Comparison of ENCODE assay signal across 25 mouse cellular contexts in genomic region chr4:97795957-97796356, GRCm38 (mm10). TPM values are rescaled to one million over a fixed set of nuclear protein-coding genes. Genes with fewer than 3 reads are reported as not detected.
DNase-seq lines count a peak whose midpoint lies in the region; ATAC-seq lines count a peak whose summit lies in the region.
"Had no signal": no experiment of that assay in that cellular context is flagged by ENCODE, and none has a peak within 500 bp of the region (broad histone marks: within the 10 kb centered on the region; RNA-seq: fewer than 3 reads in every experiment).

No protein-coding gene starts in this region.

- no peak overlapping the region; the same call in 1 of the 2 replicates for H3K27ac ChIP-seq in forebrain, embryonic 14.5 days (ENCODE audit: low read depth, low read length)
- H3K27ac ChIP-seq in forebrain, embryonic 10.5 days: no peak overlapping the region
- peak overlapping the region; percentile 14; the same call in 1 of the 2 replicates for H3K27ac ChIP-seq in hindbrain, embryonic 15.5 days (replicated peaks)
- no peak overlapping the region for H3K27ac ChIP-seq in hindbrain, embryonic 10.5 days
- peak overlapping the region; percentile 35 for H3K27ac ChIP-seq in brown adipose tissue, adult 24 weeks (replicated peaks; ENCODE audit: low read depth, low read length)
- peak overlapping the region; percentile 43 for H3K27ac ChIP-seq in forebrain, embryonic 16.5 days (ENCODE audit: low read length)
- H3K27ac ChIP-seq: limb, embryonic 10.5 days; neural tube, embryonic 12.5 days had no signal

- ATAC-seq in forebrain, embryonic 14.5 days: no peak
- ATAC-seq in hindbrain, embryonic 15.5 days (ENCODE audit: low FRiP score, low read depth): no peak
- ATAC-seq in forebrain, embryonic 16.5 days: peak; percentile 39; the same call in 1 of the 2 replicates
- ATAC-seq: inflammation-experienced regulatory T-cells, adult 6 months; liver, postnatal 0 days had no signal

- peaks cover 6% of the 10 kb centered on the region for H3K4me1 ChIP-seq in forebrain, embryonic 14.5 days (ENCODE audit: control insufficient read depth, insufficient read depth, low read length)
- peaks cover 4% of the 10 kb centered on the region for H3K4me1 ChIP-seq in forebrain, embryonic 10.5 days
- H3K4me1 ChIP-seq in hindbrain, embryonic 15.5 days (replicated peaks): 0 out of 2 replicates have a peak, but pooled peaks cover 12% of the 10 kb centered on the region
- H3K4me1 ChIP-seq in hindbrain, embryonic 10.5 days (replicated peaks): peaks cover 6% of the 10 kb centered on the region
- H3K4me1 ChIP-seq in brown adipose tissue, adult 24 weeks (ENCODE audit: control insufficient read depth, insufficient read depth, insufficient read length, low read length): peaks cover 21% of the 10 kb centered on the region; the same call in 1 of the 2 replicates
- H3K4me1 ChIP-seq in forebrain, embryonic 16.5 days (replicated peaks; ENCODE audit: control insufficient read depth, insufficient read depth, low read length): peaks cover 21% of the 10 kb centered on the region
- H3K4me1 ChIP-seq: limb, embryonic 10.5 days; megakaryocyte, embryonic 14.5 days had no signal

- H3K4me2 ChIP-seq in forebrain, embryonic 14.5 days (ENCODE audit: low read length): no peak overlapping the region
- H3K4me2 ChIP-seq in hindbrain, embryonic 15.5 days: peak overlapping the region; percentile 28; the same call in 1 of the 2 replicates
- H3K4me2 ChIP-seq in forebrain, embryonic 16.5 days (ENCODE audit: low read length): peak overlapping the region; percentile 29; the same call in 1 of the 2 replicates
- H3K4me2 ChIP-seq: heart, embryonic 11.5 days; neural tube, embryonic 12.5 days had no signal

- no peak overlapping the region for H3K4me3 ChIP-seq in forebrain, embryonic 14.5 days (ENCODE audit: low read depth, low read length)
- H3K4me3 ChIP-seq in forebrain, embryonic 10.5 days: no peak overlapping the region
- H3K4me3 ChIP-seq in hindbrain, embryonic 15.5 days: no peak overlapping the region
- H3K4me3 ChIP-seq in hindbrain, embryonic 10.5 days: no peak overlapping the region
- H3K4me3 ChIP-seq in brown adipose tissue, adult 24 weeks (ENCODE audit: insufficient read depth, low read depth, low read length): peak overlapping the region; percentile 17; the same call in 1 of the 2 replicates
- no peak overlapping the region for H3K4me3 ChIP-seq in forebrain, embryonic 16.5 days (replicated peaks; ENCODE audit: low read length)
- H3K4me3 ChIP-seq: limb, embryonic 10.5 days; megakaryocyte, embryonic 14.5 days; neural tube, embryonic 12.5 days had no signal

- no peak for DNase-seq in forebrain, embryonic 14.5 days (ENCODE audit: low spot score)
- no peak for DNase-seq in forebrain, embryonic 10.5 days (ENCODE audit: extremely low spot score, low spot score)
- DNase-seq in hindbrain, embryonic 10.5 days (ENCODE audit: low spot score): no peak
- no peak for DNase-seq in yolk sac, embryonic 10.5 days (ENCODE audit: low spot score)
- DNase-seq: adrenal gland, adult 2 months; cerebellum, postnatal 36 days; gastrocnemius, postnatal 25 days; heart, postnatal 10 days; kidney, adult 8-10 months; kidney, postnatal 14 days; liver, postnatal 0 days; lung, postnatal 14 days; right cerebral cortex, postnatal 14 days; spleen, adult 18-20 months; thymus, postnatal 25 days had no signal

- H3K9me3 ChIP-seq in forebrain, embryonic 14.5 days (replicated peaks; ENCODE audit: control insufficient read depth, low read length): no peaks in the 10 kb centered on the region
- H3K9me3 ChIP-seq in forebrain, embryonic 10.5 days: no peaks in the 10 kb centered on the region
- no peaks in the 10 kb centered on the region for H3K9me3 ChIP-seq in hindbrain, embryonic 15.5 days
- H3K9me3 ChIP-seq in hindbrain, embryonic 10.5 days: no peaks in the 10 kb centered on the region
- no peaks in the 10 kb centered on the region for H3K9me3 ChIP-seq in forebrain, embryonic 16.5 days (ENCODE audit: control insufficient read depth, low read length)
- H3K9me3 ChIP-seq: limb, embryonic 10.5 days; megakaryocyte, embryonic 14.5 days; neural tube, embryonic 12.5 days had no signal

- no peaks in the 10 kb centered on the region for H3K27me3 ChIP-seq in forebrain, embryonic 14.5 days (replicated peaks; ENCODE audit: control insufficient read depth, insufficient read depth, low read length)
- H3K27me3 ChIP-seq in forebrain, embryonic 10.5 days (ENCODE audit: poor library complexity, severe bottlenecking): peaks cover 9% of the 10 kb centered on the region; the same call in 1 of the 2 replicates
- no peaks in the 10 kb centered on the region for H3K27me3 ChIP-seq in hindbrain, embryonic 15.5 days
- H3K27me3 ChIP-seq in hindbrain, embryonic 10.5 days (ENCODE audit: insufficient read depth, poor library complexity, severe bottlenecking): peaks cover 15% of the 10 kb centered on the region
- no peaks in the 10 kb centered on the region for H3K27me3 ChIP-seq in forebrain, embryonic 16.5 days (replicated peaks; ENCODE audit: control insufficient read depth, insufficient read depth, low read length)
- H3K27me3 ChIP-seq: neural tube, embryonic 12.5 days had no signal

- 63% methylated on average over 5 of the region's 5 CpGs for WGBS in forebrain, embryonic 14.5 days
- WGBS in forebrain, embryonic 10.5 days: 84% methylated on average over 5 of the region's 5 CpGs
- WGBS in hindbrain, embryonic 15.5 days: 62% methylated on average over 5 of the region's 5 CpGs
- 84% methylated on average over 5 of the region's 5 CpGs for WGBS in hindbrain, embryonic 10.5 days
- WGBS in forebrain, embryonic 16.5 days: 45% methylated on average over 5 of the region's 5 CpGs

- 0 out of 2 replicates have a peak overlapping the region, but pooled peaks have one; percentile 21 for H3K9ac ChIP-seq in forebrain, embryonic 14.5 days (ENCODE audit: low read length)
- no peak overlapping the region for H3K9ac ChIP-seq in hindbrain, embryonic 15.5 days
- 0 out of 2 replicates have a peak overlapping the region, but pooled peaks have one; percentile 13 for H3K9ac ChIP-seq in forebrain, embryonic 16.5 days (replicated peaks; ENCODE audit: low read depth, low read length)
- H3K9ac ChIP-seq: liver, postnatal 0 days; neural tube, embryonic 12.5 days had no signal

- peaks cover 20% of the 10 kb centered on the region; the same call in 1 of the 2 replicates for H3K36me3 ChIP-seq in forebrain, embryonic 14.5 days (ENCODE audit: control insufficient read depth, insufficient read depth, low read length)
- peaks cover 9% of the 10 kb centered on the region; the same call in 1 of the 2 replicates for H3K36me3 ChIP-seq in forebrain, embryonic 10.5 days (replicated peaks)
- H3K36me3 ChIP-seq in hindbrain, embryonic 15.5 days: no peaks in the 10 kb centered on the region
- 0 out of 2 replicates have a peak, but pooled peaks cover 4% of the 10 kb centered on the region for H3K36me3 ChIP-seq in hindbrain, embryonic 10.5 days
- no peaks in the 10 kb centered on the region for H3K36me3 ChIP-seq in forebrain, embryonic 16.5 days (ENCODE audit: control insufficient read depth, insufficient read depth)

RNA-seq across cellular contexts. Expression of gene E130114P18Rik, which starts 18.1 kb away (rescaled TPM):
- polyA plus RNA-seq in forebrain, embryonic 14.5 days (2014; fragmentation: Nextera tagmentation; extraction: Ambion mirVana): 48.7 and 62.9 TPM in 2 replicates
- 14.3 and 21.3 TPM in 2 replicates for polyA plus RNA-seq in forebrain, embryonic 10.5 days (2016; fragmentation: Nextera tagmentation; extraction: Ambion mirVana)
- polyA plus RNA-seq in hindbrain, embryonic 15.5 days (2015; fragmentation: Nextera tagmentation; extraction: Ambion mirVana): 20.2 and 23.1 TPM in 2 replicates
- 12.7 and 18.4 TPM in 2 replicates for polyA plus RNA-seq in hindbrain, embryonic 10.5 days (2016; fragmentation: Nextera tagmentation; extraction: Ambion mirVana)
- polyA plus RNA-seq in brown adipose tissue, adult 24 weeks (2012; ENCODE audit: insufficient read depth, insufficient read length, missing spikeins): not detected in 2 replicates
- polyA plus RNA-seq in forebrain, embryonic 16.5 days (2015; fragmentation: Nextera tagmentation; extraction: Ambion mirVana): 31.0 and 34.5 TPM in 2 replicates
- polyA plus RNA-seq: C2C12; inflammation-experienced regulatory T-cells, adult 6 months; liver, adult 2 months; liver, postnatal 0 days had no signal

RNA-seq across cellular contexts. Expression of gene Nfia, which starts 23.4 kb away (rescaled TPM):
- 71.5 and 85.9 TPM in 2 replicates for polyA plus RNA-seq in forebrain, embryonic 14.5 days (2014; fragmentation: Nextera tagmentation; extraction: Ambion mirVana)
- 10.9 and 17.6 TPM in 2 replicates for polyA plus RNA-seq in forebrain, embryonic 10.5 days (2016; fragmentation: Nextera tagmentation; extraction: Ambion mirVana)
- polyA plus RNA-seq in hindbrain, embryonic 15.5 days (2015; fragmentation: Nextera tagmentation; extraction: Ambion mirVana): 39.5 and 47.1 TPM in 2 replicates
- polyA plus RNA-seq in hindbrain, embryonic 10.5 days (2016; fragmentation: Nextera tagmentation; extraction: Ambion mirVana): 10.9 and 17.5 TPM in 2 replicates
- polyA plus RNA-seq in brown adipose tissue, adult 24 weeks (2012; ENCODE audit: insufficient read depth, insufficient read length, missing spikeins): 43.3 and 74.8 TPM in 2 replicates
- polyA plus RNA-seq in forebrain, embryonic 16.5 days (2015; fragmentation: Nextera tagmentation; extraction: Ambion mirVana): 88.3 and 97.1 TPM in 2 replicates

Comparison
In these comparisons a context has a peak if more than half of its experiments do, and no peak if none do; other contexts are left out.
1. H3K27ac ChIP-seq: peak in hindbrain, embryonic 15.5 days (single experiment), brown adipose tissue, adult 24 weeks (single experiment) and forebrain, embryonic 16.5 days (single experiment); none in forebrain, embryonic 14.5 days (single experiment), forebrain, embryonic 10.5 days (single experiment) and hindbrain, embryonic 10.5 days (single experiment).